Mouse (Mus musculus): ENCODE measurements at regions not wholly inside any gene's neighbourhood (a gene's known extent, or its start where the extent isn't known, plus 50 kb on each side); places are given as distances from the start of the nearest gene placed in this dataset.

GRCm38 (mm10) chr15:33758771-33759170 lies 598.9 kb downstream of the 9430069I07Rik start:
- TF ChIP-seq CTCF (IDR thresholded peaks at IDR 0.05; ENCODE audit: control insufficient read depth, insufficient read depth, insufficient read length) (no peak), CEBPB (IDR thresholded peaks at IDR 0.05; ENCODE audit: low read depth) (no peak), MAX (IDR thresholded peaks at IDR 0.05) (no peak), USF1 (IDR thresholded peaks at IDR 0.05; ENCODE audit: low read depth) (no peak)
